Comparison of ENCODE assay signal across 29 mouse cellular contexts in genomic region chr12:99771018-99771417, GRCm38 (mm10).
"Had no signal": no experiment of that assay in that cellular context is flagged by ENCODE, and none has a peak within 500 bp of the region (broad histone marks: within the 10 kb centered on the region; RNA-seq: fewer than 3 reads in every experiment).

No protein-coding gene starts in this region.

- H3K4me3 ChIP-seq: heart, embryonic 12.5 days; heart, embryonic 13.5 days; heart, embryonic 15.5 days; hindbrain, embryonic 10.5 days; hindbrain, embryonic 12.5 days; hindbrain, embryonic 13.5 days; hindbrain, embryonic 15.5 days; intestine, embryonic 15.5 days; kidney, embryonic 15.5 days; layer of hippocampus, adult 2 months; left cerebral cortex, adult 2 months had no signal

- H3K9me3 ChIP-seq: heart, embryonic 12.5 days; heart, embryonic 13.5 days; heart, embryonic 15.5 days; hindbrain, embryonic 10.5 days; hindbrain, embryonic 12.5 days; hindbrain, embryonic 13.5 days; hindbrain, embryonic 15.5 days; intestine, embryonic 15.5 days; kidney, embryonic 15.5 days had no signal

- H3K27ac ChIP-seq: heart, embryonic 13.5 days; heart, embryonic 15.5 days; hindbrain, embryonic 10.5 days; hindbrain, embryonic 12.5 days; hindbrain, embryonic 13.5 days; hindbrain, embryonic 14.5 days; hindbrain, embryonic 15.5 days; hindbrain, postnatal 0 days; intestine, embryonic 15.5 days; kidney, embryonic 15.5 days; kidney, postnatal 0 days; layer of hippocampus, adult 2 months; left cerebral cortex, adult 2 months had no signal

- DNase-seq: heart, postnatal 10 days; heart, postnatal 14 days; heart, postnatal 4 days; kidney, adult 11 months; kidney, adult 18-20 months; kidney, adult 2 months; kidney, adult 8-10 months; kidney, adult 9 months; kidney, postnatal 10 days; kidney, postnatal 14 days; kidney, postnatal 25 days; kidney, postnatal 36 days; kidney, postnatal 4 days; layer of hippocampus, adult 9-11 months; layer of hippocampus, postnatal 36 days had no signal

- H3K36me3 ChIP-seq: heart, embryonic 12.5 days; heart, embryonic 13.5 days; heart, embryonic 15.5 days; hindbrain, embryonic 10.5 days; hindbrain, embryonic 12.5 days; hindbrain, embryonic 13.5 days; hindbrain, embryonic 15.5 days; intestine, embryonic 15.5 days; kidney, embryonic 15.5 days had no signal

- H3K27me3 ChIP-seq: heart, embryonic 12.5 days; heart, embryonic 13.5 days; heart, embryonic 15.5 days; hindbrain, embryonic 12.5 days; hindbrain, embryonic 13.5 days; hindbrain, embryonic 15.5 days; intestine, embryonic 15.5 days; kidney, embryonic 15.5 days had no signal

- H3K4me1 ChIP-seq: heart, embryonic 15.5 days; hindbrain, embryonic 12.5 days; hindbrain, embryonic 13.5 days; hindbrain, embryonic 15.5 days; intestine, embryonic 15.5 days; kidney, embryonic 15.5 days had no signal
